Mouse (Mus musculus) neutrophil, adult 83 days (primary cell): ENCODE results near the gene Prl6a1. TPM values are rescaled to one million over a fixed set of nuclear protein-coding genes. Genes with fewer than 3 reads are reported as not detected.

Experiments used
- total RNA-seq, 2 experiments: library from RNA; stranded (reverse); gene quantifications; one replicate each; pipeline ENCODE4 v1.2.4; 2023

The Prl6a1 gene
- not detected for total RNA-seq

GRCm38 (mm10) chr13:27312334-27313225 is at the start of gene Prl6a1:
TSS of gene Prl6a1 (plus strand) at chr13:27312627.

GRCm38 (mm10) chr13:27345373-27345772 is 32.9 kb downstream of the Prl6a1 start, which contains the start of gene Prl8a2:
TSS of gene Prl8a2 (plus strand) at chr13:27345673.

Other genes starting within 250 kb of the Prl6a1 start
- not detected for gene Prl3d1, start 218.4 kb upstream of the Prl6a1 start, total RNA-seq
- gene Prl3d2, start 190.9 kb upstream of the Prl6a1 start, total RNA-seq, result not detected
- gene Prl3d3, start 155.8 kb upstream of the Prl6a1 start, total RNA-seq, result not detected
- gene Prl3c1, start 116.0 kb upstream of the Prl6a1 start, total RNA-seq, result not detected
- not detected for gene Prl3b1, start 70.8 kb upstream of the Prl6a1 start, total RNA-seq
- not detected for gene Prl3a1, start 53.2 kb upstream of the Prl6a1 start, total RNA-seq
- gene Prl8a2, start 33.0 kb downstream of the Prl6a1 start, total RNA-seq, result not detected
- gene Prl2b1, start 78.2 kb downstream of the Prl6a1 start, total RNA-seq, result not detected
- gene Prl8a6, start 126.1 kb downstream of the Prl6a1 start, total RNA-seq, result not detected
- gene Prl8a8, start 200.6 kb downstream of the Prl6a1 start, total RNA-seq, result not detected